Mouse (Mus musculus) gastrocnemius, adult 2 months (tissue): Measurements from ENCODE around the gene Exd1. TPM values are rescaled to one million over a fixed set of nuclear protein-coding genes. Genes with fewer than 3 reads are reported as not detected.

Experiments
- DNase-seq: peaks from one replicate; pipeline ENCODE4 v3.0.0; 2022
- H3K27ac ChIP-seq: fragments of 200-600 bp; 2 replicates; pipeline ENCODE4 v1.8.1; 2022; ENCODE audit warnings: mild to moderate bottlenecking
- H3K4me3 ChIP-seq: fragments of 200-600 bp; 2 replicates; pipeline ENCODE4 v1.8.1; 2022; ENCODE audit warnings: mild to moderate bottlenecking, moderate library complexity
- CTCF ChIP-seq: fragments of 200-600 bp; IDR thresholded peaks from 2 replicates; pipeline ENCODE4 v1.8.1; 2022; ENCODE audit warnings: antibody characterized with exemption, mild to moderate bottlenecking, moderate library complexity
- intact Hi-C: fragments of 180-260 bp; cut with DNase I; formaldehyde crosslinking; loops from one replicate; pipeline ENCODE4 v1.15.1; 2025
- total RNA-seq, 2 experiments: library from RNA; stranded (reverse); gene quantifications; 2 replicates each; pipeline ENCODE4 v1.2.3; 2021

Gene Exd1
- total RNA-seq, 2 experiments from 2014 or later: 0.77 to 2.0 TPM

GRCm38 (mm10) chr2:119566182-119566855 lies 18.9 kb upstream of the Exd1 start:
- no peak for DNase-seq
- no peak for TF ChIP-seq CTCF
- intact Hi-C loops: no loop called here
- no peak overlapping the region for H3K4me3 ChIP-seq
- H3K27ac ChIP-seq: no peak overlapping the region

DNA sequence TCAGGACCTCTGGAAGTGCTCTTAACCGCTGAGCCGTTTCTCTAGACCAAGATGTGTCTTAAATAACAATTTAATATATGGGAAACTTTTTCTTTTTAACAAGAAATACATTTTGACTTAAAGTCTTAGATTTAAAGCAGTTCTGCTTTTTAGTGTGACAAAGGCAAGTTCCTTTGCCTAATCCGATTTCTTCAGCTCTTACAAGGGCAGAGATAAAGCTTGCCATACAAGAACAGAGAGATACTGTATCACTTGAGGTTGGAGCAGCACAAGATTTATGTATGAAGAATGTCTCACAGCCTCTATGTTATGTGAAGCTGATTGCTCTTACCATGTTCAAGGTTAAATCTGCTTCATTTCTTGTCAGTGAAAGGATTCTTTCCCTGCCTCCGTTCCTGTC lies 17.9 kb upstream of the Exd1 start:
- Histone ChIP-seq H3K27ac (no peak overlapping the region), H3K4me3 (no peak overlapping the region)
- intact Hi-C loops: no loop called here
- no peak for DNase-seq
- no peak for TF ChIP-seq CTCF

- DNase-seq: no peak
- no peak for TF ChIP-seq CTCF
- no peak overlapping the region for H3K4me3 ChIP-seq
- H3K27ac ChIP-seq: no peak overlapping the region
- intact Hi-C loops: no loop called here
These were observed 14.4 kb upstream of the Exd1 start for GRCm38 (mm10) chr2:119561794-119562193.

- DNase-seq: no peak
- H3K4me3 ChIP-seq: no peak overlapping the region
- 0 out of 2 replicates have a peak overlapping the region, but pooled peaks have one; percentile 20 for H3K27ac ChIP-seq
- intact Hi-C loops: no loop called here
- TF ChIP-seq CTCF: no peak
These were observed 11.4 kb upstream of the Exd1 start for GRCm38 (mm10) chr2:119558737-119559340.

GRCm38 (mm10) chr2:119558039-119558438 lies 10.6 kb upstream of the Exd1 start:
- Histone ChIP-seq H3K4me3 (no peak overlapping the region), H3K27ac (no peak overlapping the region)
- intact Hi-C loops: no loop called here
- TF ChIP-seq CTCF: no peak
- no peak for DNase-seq

GRCm38 (mm10) chr2:119549678-119550077 lies 2.3 kb upstream of the Exd1 start:
- no peak for TF ChIP-seq CTCF
- DNase-seq: no peak
- H3K4me3 ChIP-seq: no peak overlapping the region
- intact Hi-C loops: loop anchor here (5.0 kb wide), 1 partner anchor 128 kb away; the partner anchor contains the start of gene Rtf1
- no peak overlapping the region for H3K27ac ChIP-seq

DNA sequence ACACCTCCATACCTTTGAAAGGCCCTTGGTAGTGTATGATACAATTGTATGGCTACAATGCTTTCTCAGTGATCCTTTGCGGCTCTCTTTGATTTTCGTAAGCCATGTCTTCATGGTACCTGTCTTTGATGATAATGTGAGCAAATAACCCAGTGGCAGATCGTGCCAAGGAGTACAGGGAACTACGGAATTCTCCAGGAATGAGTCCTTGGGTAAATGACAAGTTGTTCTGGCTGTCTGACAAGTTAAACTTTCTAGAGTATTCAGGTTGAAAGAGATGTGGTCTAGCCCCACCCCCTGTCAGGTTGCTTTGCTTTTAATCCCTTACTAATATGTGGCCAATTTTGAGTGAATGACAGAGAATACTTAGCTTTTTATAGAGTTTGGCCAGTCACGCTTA lies 1.3 kb upstream of the Exd1 start:
- Histone ChIP-seq H3K4me3 (peak overlapping the region; percentile 93), H3K27ac (peak overlapping the region; percentile 94)
- intact Hi-C loops: loop anchor here (5.0 kb wide), 1 partner anchor 129 kb away; the partner anchor contains the start of gene Rtf1
- no peak for DNase-seq
- TF ChIP-seq CTCF: no peak

DNA sequence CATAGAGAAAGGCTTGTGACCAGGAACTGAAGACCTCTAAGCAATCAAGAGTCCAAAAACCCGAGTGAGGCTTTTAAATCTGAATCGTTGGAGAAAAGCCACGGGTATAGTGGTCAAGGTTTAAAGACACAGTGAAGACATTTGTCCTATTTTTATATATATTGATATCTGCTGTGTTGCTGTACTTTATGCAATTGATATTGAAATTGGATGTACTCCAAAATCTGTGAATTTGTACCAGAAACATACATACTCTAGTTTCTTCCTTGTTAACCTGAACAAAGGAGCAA lies 889 bp upstream of the Exd1 start:
- no peak for DNase-seq
- Histone ChIP-seq H3K27ac (peak overlapping the region; percentile 94), H3K4me3 (peak overlapping the region; percentile 93)
- no peak for TF ChIP-seq CTCF
- intact Hi-C loops: loop anchor here (5.0 kb wide), 1 partner anchor 129 kb away; the partner anchor contains the start of gene Rtf1

DNA sequence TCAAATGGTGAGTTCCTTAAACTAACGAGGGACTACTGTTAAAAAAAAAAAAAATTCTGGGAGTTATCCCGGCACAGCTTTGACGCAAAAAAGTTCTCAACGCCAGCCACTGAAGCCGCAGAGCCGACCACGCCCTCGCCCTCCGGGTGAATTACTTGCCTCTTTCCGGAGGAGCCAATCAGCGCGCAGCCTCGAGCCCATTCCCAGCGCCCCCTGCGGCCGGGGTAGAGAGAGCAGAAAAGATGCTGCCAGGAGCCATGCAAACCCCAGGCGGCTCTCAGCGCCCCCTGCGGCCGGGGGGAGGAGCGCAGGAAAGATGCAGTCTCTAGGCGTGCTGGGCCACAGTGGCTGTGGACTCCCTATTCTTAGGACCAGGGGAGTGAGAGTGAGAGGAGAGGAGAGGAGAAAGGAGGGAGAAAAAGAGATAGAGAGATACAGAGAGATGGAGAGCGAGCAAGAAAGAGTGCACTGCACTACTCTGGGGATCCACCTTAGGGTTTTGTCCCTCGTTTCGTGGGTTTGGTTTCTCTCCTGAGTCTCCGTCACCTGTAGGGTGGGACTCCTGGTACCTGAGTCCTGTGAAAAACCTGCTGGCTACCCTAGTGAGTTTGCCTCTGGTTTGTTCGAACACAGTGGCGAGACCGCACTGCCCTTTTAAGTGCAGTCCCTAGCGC lies 442 bp downstream of the Exd1 start:
- peak; percentile 99; the same call in 1 of the 2 replicates for TF ChIP-seq CTCF
- intact Hi-C loops: loop anchor here (1.0 to 5.0 kb wide), 3 partner anchors 48 to 130 kb away; partner anchors contain the start of genes Ino80 and Rtf1

DNA sequence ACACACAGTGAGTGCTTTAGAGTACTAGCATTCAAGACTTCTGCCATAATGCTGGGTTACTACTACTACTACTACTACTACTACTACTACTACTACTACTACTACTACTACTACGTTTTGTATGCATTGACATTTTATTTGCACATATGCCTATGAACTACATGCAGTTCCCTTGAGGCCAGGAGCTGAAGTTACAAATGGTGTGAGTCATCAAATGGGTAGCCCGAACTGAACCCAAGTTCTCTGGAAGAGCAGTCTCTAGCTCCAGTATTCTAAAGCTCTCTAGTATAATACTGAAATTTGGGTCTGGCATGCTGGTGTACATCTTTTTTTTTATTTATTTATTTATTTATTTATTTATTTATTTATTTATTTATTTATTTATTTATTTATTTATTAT lies 3.8 kb downstream of the Exd1 start:
- no peak for DNase-seq
- no peak overlapping the region for H3K4me3 ChIP-seq
- intact Hi-C loops: no loop called here
- no peak overlapping the region for H3K27ac ChIP-seq
- TF ChIP-seq CTCF: no peak

More for the DNA sequence above, 442 bp downstream of the Exd1 start:
- H3K4me3 ChIP-seq: peak overlapping the region; percentile 93
- DNase-seq: peak; percentile 96
- H3K27ac ChIP-seq: peak overlapping the region; percentile 94

GRCm38 (mm10) chr2:119542106-119542505 lies 5.3 kb downstream of the Exd1 start:
- Histone ChIP-seq H3K27ac (no peak overlapping the region), H3K4me3 (no peak overlapping the region)
- DNase-seq: peak; percentile 62
- TF ChIP-seq CTCF: peak; percentile 67
- intact Hi-C loops: no loop called here

DNA sequence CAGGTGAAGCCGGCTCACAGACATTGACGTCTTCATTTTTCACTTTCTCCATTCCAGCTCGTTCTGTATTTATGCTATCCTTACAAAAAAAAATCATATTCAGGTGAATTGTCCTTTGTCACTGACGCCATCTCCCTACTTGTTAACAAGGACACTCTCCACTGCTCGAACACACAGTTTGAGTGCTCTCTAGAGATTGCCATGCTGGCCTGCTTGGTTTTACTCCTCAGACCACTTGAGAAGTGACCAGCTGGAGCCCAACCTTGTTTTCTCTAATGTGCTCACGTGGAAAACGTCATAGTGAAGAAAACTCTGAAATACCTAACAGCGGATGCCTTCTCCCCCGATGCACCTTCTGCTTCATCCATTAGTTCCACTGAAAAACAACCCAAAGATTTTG lies 8.6 kb downstream of the Exd1 start:
- intact Hi-C loops: no loop called here
- H3K4me3 ChIP-seq: no peak overlapping the region
- H3K27ac ChIP-seq: no peak overlapping the region
- no peak for TF ChIP-seq CTCF
- DNase-seq: no peak

- no peak overlapping the region for H3K27ac ChIP-seq
- intact Hi-C loops: no loop called here
- no peak for TF ChIP-seq CTCF
- DNase-seq: no peak
- no peak overlapping the region for H3K4me3 ChIP-seq
These were observed 22.0 kb downstream of the Exd1 start for GRCm38 (mm10) chr2:119525422-119525821.

GRCm38 (mm10) chr2:119523836-119524235 lies 23.6 kb downstream of the Exd1 start:
- intact Hi-C loops: no loop called here
- TF ChIP-seq CTCF: no peak
- DNase-seq: no peak
- no peak overlapping the region for H3K27ac ChIP-seq
- H3K4me3 ChIP-seq: no peak overlapping the region
